Mouse (Mus musculus) MEL (cell line): Measurements from ENCODE around the gene Nus1. TPM values are rescaled to one million over a fixed set of nuclear protein-coding genes. Genes with fewer than 3 reads are reported as not detected.

Source experiments
- DNase-seq: peaks from one replicate; pipeline ENCODE4 v3.0.0; 2011; ENCODE audit warnings: low read depth, low spot score
- H3K27ac ChIP-seq: 2 replicates; pipeline ENCODE4 v1.5.1; 2012; ENCODE audit warnings: low read depth, mild to moderate bottlenecking, control low read depth, low read length, moderate library complexity; ENCODE audit not compliant: control insufficient read depth
- H3K27me3 ChIP-seq, 2 experiments: fragments of 150-350 bp in 1 of 2; sonication (generic) in 1 of 2; 2 replicates each; pipeline ENCODE4 v1.6.1; 2012; ENCODE audit warnings: low read length in 2 of 2, mild to moderate bottlenecking in 2 of 2, improper control_type of control experiment in 1 of 2, moderate library complexity in 1 of 2; ENCODE audit not compliant: insufficient read depth in 2 of 2, control insufficient read depth in 1 of 2
- H3K36me3 ChIP-seq, 2 experiments: 2 replicates each; pipeline ENCODE4 v1.6.1; 2012 to 2014; ENCODE audit warnings: low read length in 2 of 2, improper control_type of control experiment in 1 of 2, inconsistent platforms in 1 of 2, mild to moderate bottlenecking in 1 of 2; ENCODE audit not compliant: insufficient read depth in 2 of 2, control insufficient read depth in 1 of 2
- H3K4me1 ChIP-seq, 2 experiments: fragments of 150-350 bp in 1 of 2; sonication (generic) in 1 of 2; 2 replicates each; pipeline ENCODE4 v1.6.1; 2012; ENCODE audit warnings: low read length in 2 of 2, improper control_type of control experiment in 1 of 2, mild to moderate bottlenecking in 1 of 2; ENCODE audit not compliant: insufficient read depth in 2 of 2, control insufficient read depth in 1 of 2
- H3K4me3 ChIP-seq, 2 experiments: fragments of 150-350 bp in 1 of 2; sonication (generic) in 1 of 2; 2 replicates each; pipeline ENCODE4 v1.5.1; 2012; ENCODE audit warnings: low read depth in 2 of 2, low read length in 2 of 2, mild to moderate bottlenecking in 2 of 2, moderate library complexity in 2 of 2, control low read depth in 1 of 2, improper control_type of control experiment in 1 of 2; ENCODE audit not compliant: control insufficient read depth in 1 of 2, insufficient read depth in 1 of 2
- H3K79me2 ChIP-seq: 2 replicates; pipeline ENCODE4 v1.6.1; 2012; ENCODE audit warnings: mild to moderate bottlenecking, low read length, moderate library complexity; ENCODE audit not compliant: control insufficient read depth, poor library complexity, insufficient read depth
- H3K9ac ChIP-seq: 2 replicates; pipeline ENCODE4 v1.6.1; 2012; ENCODE audit warnings: low read depth, mild to moderate bottlenecking, control low read depth, low read length, moderate library complexity; ENCODE audit not compliant: control insufficient read depth, poor library complexity, severe bottlenecking
- H3K9me3 ChIP-seq: fragments of 150-350 bp; sonication (generic); replicated peaks from 2 replicates; pipeline ENCODE4 v1.6.1; 2012; ENCODE audit warnings: mild to moderate bottlenecking, low read length, improper control_type of control experiment, moderate library complexity; ENCODE audit not compliant: insufficient read depth
- BHLHE40 ChIP-seq: IDR thresholded peaks from 2 replicates; pipeline ENCODE4 v1.6.1; 2012; ENCODE audit warnings: low read depth, mild to moderate bottlenecking, inconsistent platforms, low read length, improper control_type of control experiment, borderline replicate concordance
- CHD2 ChIP-seq: IDR thresholded peaks from 2 replicates; pipeline ENCODE4 v1.6.1; 2011; ENCODE audit warnings: low read length, improper control_type of control experiment
- CTCF ChIP-seq, 3 experiments: IDR thresholded peaks in 2 of 3; conservative IDR thresholded peaks in 1 of 3; 2 replicates each; pipeline ENCODE4 v1.5.1; 2011 to 2012; ENCODE audit warnings: low read length in 3 of 3, low read depth in 2 of 3, mild to moderate bottlenecking in 2 of 3, improper control_type of control experiment in 1 of 3, inconsistent platforms in 1 of 3, mixed read lengths in 1 of 3, moderate library complexity in 1 of 3; ENCODE audit not compliant: control insufficient read depth in 1 of 3, insufficient read depth in 1 of 3, poor library complexity in 1 of 3, severe bottlenecking in 1 of 3
- E2F4 ChIP-seq: IDR thresholded peaks from 2 replicates; pipeline ENCODE4 v1.6.1; 2011; ENCODE audit warnings: low read depth, low read length, improper control_type of control experiment, borderline replicate concordance
- ELF1 ChIP-seq: IDR thresholded peaks from 2 replicates; pipeline ENCODE4 v1.6.1; 2014; ENCODE audit warnings: low read depth, mild to moderate bottlenecking, inconsistent platforms, low read length, improper control_type of control experiment, moderate library complexity
- EP300 ChIP-seq, 2 experiments: IDR thresholded peaks; 2 replicates each; pipeline ENCODE4 v1.6.1; 2011; ENCODE audit warnings: improper control_type of control experiment in 2 of 2, low read length in 2 of 2, low read depth in 1 of 2, mild to moderate bottlenecking in 1 of 2
- ETS1 ChIP-seq: IDR thresholded peaks from 2 replicates; pipeline ENCODE4 v1.6.1; 2012; ENCODE audit warnings: low read depth, mild to moderate bottlenecking, inconsistent platforms, low read length, improper control_type of control experiment, moderate library complexity
- JUND ChIP-seq: IDR thresholded peaks from 2 replicates; pipeline ENCODE4 v1.6.1; 2011; ENCODE audit warnings: low read depth, mild to moderate bottlenecking, improper control_type of control experiment, low read length
- MAFK ChIP-seq: IDR thresholded peaks from 2 replicates; pipeline ENCODE4 v1.6.1; 2011; ENCODE audit warnings: low read depth, mild to moderate bottlenecking, low read length, improper control_type of control experiment, borderline replicate concordance
- MAX ChIP-seq: IDR thresholded peaks from 2 replicates; pipeline ENCODE4 v1.6.1; 2011; ENCODE audit warnings: low read length, improper control_type of control experiment
- MAZ ChIP-seq: IDR thresholded peaks from 2 replicates; pipeline ENCODE4 v1.6.1; 2012; ENCODE audit warnings: low read depth, mild to moderate bottlenecking, inconsistent platforms, low read length, improper control_type of control experiment
- MEF2A ChIP-seq: IDR thresholded peaks from 2 replicates; pipeline ENCODE4 v1.6.1; 2014; ENCODE audit warnings: low read depth, mild to moderate bottlenecking, inconsistent platforms, low read length, improper control_type of control experiment; ENCODE audit not compliant: poor library complexity, insufficient replicate concordance, severe bottlenecking; ENCODE audit errors: extremely low read depth
- MXI1 ChIP-seq: IDR thresholded peaks from 2 replicates; pipeline ENCODE4 v1.6.1; 2011; ENCODE audit warnings: mild to moderate bottlenecking, low read depth, low read length, improper control_type of control experiment
- MYB ChIP-seq: IDR thresholded peaks from 2 replicates; pipeline ENCODE4 v1.6.1; 2011; ENCODE audit warnings: mild to moderate bottlenecking, low read depth, low read length, improper control_type of control experiment
- NELFE ChIP-seq: IDR thresholded peaks from 2 replicates; pipeline ENCODE4 v1.6.1; 2011; ENCODE audit warnings: low read depth, low read length, improper control_type of control experiment
- POLR2A ChIP-seq, 2 experiments: IDR thresholded peaks; 2 replicates each; pipeline ENCODE4 v1.6.1; 2011 to 2012; ENCODE audit warnings: low read length in 2 of 2, mild to moderate bottlenecking in 2 of 2, control low read depth in 1 of 2, improper control_type of control experiment in 1 of 2, low read depth in 1 of 2, moderate library complexity in 1 of 2; ENCODE audit not compliant: control insufficient read depth in 1 of 2, insufficient read depth in 1 of 2, poor library complexity in 1 of 2
- POLR2AphosphoS2 ChIP-seq: IDR thresholded peaks from 2 replicates; pipeline ENCODE4 v1.6.1; 2011; ENCODE audit warnings: low read length, improper control_type of control experiment
- POLR2AphosphoS5 ChIP-seq: IDR thresholded peaks from 2 replicates; pipeline ENCODE4 v1.6.1; 2012; ENCODE audit warnings: low read depth, borderline replicate concordance, mild to moderate bottlenecking, inconsistent platforms, low read length, moderate library complexity, mixed read lengths
- SIN3A ChIP-seq: IDR thresholded peaks from 2 replicates; pipeline ENCODE4 v1.6.1; 2012; ENCODE audit warnings: low read length, improper control_type of control experiment, inconsistent platforms
- SMC3 ChIP-seq: IDR thresholded peaks from 2 replicates; pipeline ENCODE4 v1.6.1; 2011; ENCODE audit warnings: low read depth, low read length, improper control_type of control experiment
- TAL1 ChIP-seq: IDR thresholded peaks from 2 replicates; pipeline ENCODE4 v1.6.1; 2012; ENCODE audit warnings: mild to moderate bottlenecking, inconsistent platforms, low read length, moderate library complexity, mixed read lengths
- TBP ChIP-seq: IDR thresholded peaks from 2 replicates; pipeline ENCODE4 v1.8.0; 2011; ENCODE audit warnings: low read depth, low read length, improper control_type of control experiment
- TCF12 ChIP-seq: IDR thresholded peaks from 2 replicates; pipeline ENCODE4 v1.6.1; 2014; ENCODE audit warnings: low read depth, mild to moderate bottlenecking, inconsistent platforms, low read length, improper control_type of control experiment, moderate library complexity
- UBTF ChIP-seq: IDR thresholded peaks from 2 replicates; pipeline ENCODE4 v1.6.1; 2012; ENCODE audit warnings: low read depth, mild to moderate bottlenecking, inconsistent platforms, low read length, improper control_type of control experiment, moderate library complexity, borderline replicate concordance; ENCODE audit not compliant: insufficient read depth
- USF1 ChIP-seq: IDR thresholded peaks from 2 replicates; pipeline ENCODE4 v1.6.1; 2014; ENCODE audit warnings: low read depth, mild to moderate bottlenecking, inconsistent platforms, low read length, improper control_type of control experiment, moderate library complexity
- USF2 ChIP-seq, 2 experiments: IDR thresholded peaks; 2 replicates each; pipeline ENCODE4 v1.6.1; 2011 to 2012; ENCODE audit warnings: improper control_type of control experiment in 2 of 2, low read length in 2 of 2, borderline replicate concordance in 1 of 2, inconsistent platforms in 1 of 2, low read depth in 1 of 2, mild to moderate bottlenecking in 1 of 2; ENCODE audit not compliant: insufficient read depth in 1 of 2
- ZC3H11A ChIP-seq: IDR thresholded peaks from 2 replicates; pipeline ENCODE4 v1.6.1; 2012; ENCODE audit warnings: low read depth, mild to moderate bottlenecking, inconsistent platforms, low read length, improper control_type of control experiment
- ZKSCAN1 ChIP-seq: IDR thresholded peaks from 2 replicates; pipeline ENCODE4 v1.6.1; 2012; ENCODE audit warnings: low read depth, mild to moderate bottlenecking, inconsistent platforms, low read length, improper control_type of control experiment, moderate library complexity
- ZMIZ1 ChIP-seq: IDR thresholded peaks from 2 replicates; pipeline ENCODE4 v1.6.1; 2012; ENCODE audit warnings: low read depth, mild to moderate bottlenecking, inconsistent platforms, low read length, improper control_type of control experiment, moderate library complexity
- ZNF384 ChIP-seq: IDR thresholded peaks from 2 replicates; pipeline ENCODE4 v1.6.1; 2012; ENCODE audit warnings: low read depth, mild to moderate bottlenecking, inconsistent platforms, low read length, improper control_type of control experiment
- polyA plus RNA-seq, 2 experiments: library from polyadenylated mRNA; stranded (reverse) in 1 of 2; unstranded in 1 of 2; fragments of >175 nt in 1 of 2; fragments of >200 nt in 1 of 2; gene quantifications; 2 replicates each; pipeline versions ENCODE4 v1.2.1 to v1.2.4; 2012; ENCODE audit warnings: low replicate concordance in 2 of 2, low read depth in 1 of 2; ENCODE audit not compliant: insufficient read length in 2 of 2, insufficient read depth in 1 of 2, missing spikeins in 1 of 2
- total RNA-seq: library from RNA; depleted of rRNA; stranded (reverse); fragments of 300-350 nt; gene quantifications from 2 replicates; pipeline ENCODE4 v1.2.3, GENCODE M21; 2012

Gene Nus1
- total and polyA plus RNA-seq, 3 experiments = 25.6 to 52.4 (median 43.5) TPM

- Histone ChIP-seq H3K27ac (no peak overlapping the region), H3K4me3 (no peak overlapping the region), H3K27me3 (no peaks in the 10 kb centered on the region), H3K79me2 (peaks cover 69% of the 10 kb centered on the region), H3K36me3 (peaks cover 0 to 33% of the 10 kb centered on the region in 2 experiments), H3K9ac (no peak overlapping the region), H3K9me3 (no peaks in the 10 kb centered on the region), H3K4me1 (peaks cover 8 to 13% of the 10 kb centered on the region in 2 experiments)
- TF ChIP-seq ETS1 = no peak
- no peak for TF ChIP-seq EP300 (IDR thresholded peaks at IDR 0.05; ENCODE audit: low read depth in 1 of 2, low read length in 2 of 2)
- TF ChIP-seq ZNF384 = no peak
- no peak for TF ChIP-seq TCF12
- no peak for TF ChIP-seq NELFE
- no peak for TF ChIP-seq MAFK
- TF ChIP-seq POLR2AphosphoS5 = no peak
- TF ChIP-seq ZMIZ1 = no peak
- TF ChIP-seq MAX = no peak
- no peak for TF ChIP-seq CHD2
- no peak for TF ChIP-seq MYB
- TF ChIP-seq POLR2A (IDR thresholded peaks at IDR 0.05; ENCODE audit: control insufficient read depth in 1 of 2, insufficient read depth in 1 of 2, low read depth in 1 of 2, low read length in 2 of 2, poor library complexity in 1 of 2) = no peak
- TF ChIP-seq BHLHE40 = no peak
- no peak for TF ChIP-seq POLR2AphosphoS2
- no peak for TF ChIP-seq MAZ
- no peak for TF ChIP-seq TBP
- DNase-seq = no peak
Observed at GRCm38 (mm10) chr10:52420526-52420925, 3.2 kb downstream of the Nus1 start.

- Histone ChIP-seq H3K4me1 (peaks cover 2 to 11% of the 10 kb centered on the region in 2 experiments; a peak in 3 of 4 replicates), H3K27me3 (no peaks in the 10 kb centered on the region), H3K4me3 (no peak overlapping the region), H3K27ac (no peak overlapping the region), H3K9ac (no peak overlapping the region), H3K9me3 (no peaks in the 10 kb centered on the region), H3K36me3 (peaks cover 0 to 29% of the 10 kb centered on the region in 2 experiments), H3K79me2 (peaks cover 81% of the 10 kb centered on the region)
- TF ChIP-seq E2F4 = no peak
- no peak for TF ChIP-seq JUND
- TF ChIP-seq MEF2A = no peak
- TF ChIP-seq MAZ = no peak
- TF ChIP-seq TCF12 = no peak
- no peak for TF ChIP-seq MYB
- TF ChIP-seq ZC3H11A = no peak
- no peak for TF ChIP-seq USF1
- no peak for TF ChIP-seq SMC3
- TF ChIP-seq MXI1 = no peak
- no peak for TF ChIP-seq SIN3A
- TF ChIP-seq USF2 (IDR thresholded peaks at IDR 0.05; ENCODE audit: borderline replicate concordance in 1 of 2, insufficient read depth in 1 of 2, low read depth in 1 of 2, low read length in 2 of 2) = no peak
- TF ChIP-seq CTCF (IDR thresholded peaks at IDR 0.05 in 2 of 3, conservative IDR thresholded peaks at IDR 0.05 in 1 of 3; ENCODE audit: control insufficient read depth in 1 of 3, insufficient read depth in 1 of 3, low read depth in 2 of 3, low read length in 3 of 3, poor library complexity in 1 of 3, severe bottlenecking in 1 of 3) = no peak
- TF ChIP-seq ZKSCAN1 = no peak
- no peak for TF ChIP-seq ZMIZ1
- no peak for TF ChIP-seq ELF1
- no peak for TF ChIP-seq UBTF
- TF ChIP-seq TAL1 = no peak
- TF ChIP-seq NELFE = no peak
- no peak for DNase-seq
Observed at GRCm38 (mm10) chr10:52421716-52422115, 4.4 kb downstream of the Nus1 start.
